Mouse (Mus musculus) stomach, postnatal 0 days (tissue): Measurements from ENCODE around the gene Acd. TPM values are rescaled to one million over a fixed set of nuclear protein-coding genes. Genes with fewer than 3 reads are reported as not detected.
A peak's percentile ranks its signal among the peaks of the same experiment; 100 is the strongest.

Experiments
- ATAC-seq: fragments of 200-750 bp; cut with Nextera tagmentation; 2 replicates; pipeline ENCODE4 v1.8.0; 2017; ENCODE audit not compliant: low FRiP score, low TSS enrichment
- DNase-seq: peaks from one replicate; pipeline ENCODE4 v3.0.0-alpha.2; 2016; ENCODE audit warnings: low spot score
- H3K27ac ChIP-seq: fragments of 300-500 bp; sonication (generic); replicated peaks from 2 replicates; pipeline ENCODE4 v1.5.1; 2014; ENCODE audit warnings: mild to moderate bottlenecking, control low read depth
- H3K27me3 ChIP-seq: fragments of 300-500 bp; sonication (generic); 2 replicates; pipeline ENCODE4 v1.6.1; 2014; ENCODE audit warnings: low read length; ENCODE audit not compliant: control insufficient read depth, insufficient read depth
- H3K36me3 ChIP-seq: fragments of 300-500 bp; sonication (generic); 2 replicates; pipeline ENCODE4 v1.6.1; 2014; ENCODE audit warnings: low read length, mixed read lengths; ENCODE audit not compliant: control insufficient read depth, insufficient read depth
- H3K4me1 ChIP-seq: fragments of 300-500 bp; sonication (generic); replicated peaks from 2 replicates; pipeline ENCODE4 v1.6.1; 2014; ENCODE audit warnings: antibody characterized with exemption; ENCODE audit not compliant: control insufficient read depth, insufficient read depth
- H3K4me2 ChIP-seq: fragments of 300-500 bp; sonication (generic); replicated peaks from 2 replicates; pipeline ENCODE4 v1.6.1; 2014; ENCODE audit warnings: low read depth, mild to moderate bottlenecking, control low read depth, moderate library complexity
- H3K4me3 ChIP-seq: fragments of 300-500 bp; sonication (generic); 2 replicates; pipeline ENCODE4 v1.5.1; 2014; ENCODE audit warnings: low read depth, low read length, control low read depth
- H3K9ac ChIP-seq: fragments of 300-500 bp; sonication (generic); 2 replicates; pipeline ENCODE4 v1.6.1; 2014; ENCODE audit warnings: mild to moderate bottlenecking, low read length, control low read depth, mixed read lengths
- H3K9me3 ChIP-seq: fragments of 300-500 bp; sonication (generic); 2 replicates; pipeline ENCODE4 v1.6.1; 2016; ENCODE audit warnings: low read length; ENCODE audit not compliant: control insufficient read depth
- CTCF ChIP-seq: IDR thresholded peaks from 2 replicates; pipeline ENCODE4 v1.5.1; 2016; ENCODE audit warnings: antibody characterized with exemption, low read depth, mild to moderate bottlenecking, moderate library complexity
- EP300 ChIP-seq: optimal IDR thresholded peaks from 2 replicates; pipeline ENCODE3; 2016; ENCODE audit warnings: antibody characterized with exemption
- WGBS: fragments of 180-500 bp; shearing (Covaris S2); extraction: QIAGEN DNeasy Blood & Tissue Kit; methylation state at CpG from one replicate; pipeline ENCODE4 v1.1.7; 2014; 5-methylcytosine and 5-hydroxymethylcytosine counted together
- polyA plus RNA-seq: library from polyadenylated mRNA; unstranded; fragments of >200 nt; fragmentation: Nextera tagmentation; extraction: Ambion mirVana; gene quantifications from 2 replicates; pipeline ENCODE4 v1.2.1, GENCODE M21; 2015

Acd gene
- 26.7 and 30.7 TPM in 2 replicates for polyA plus RNA-seq

DNA sequence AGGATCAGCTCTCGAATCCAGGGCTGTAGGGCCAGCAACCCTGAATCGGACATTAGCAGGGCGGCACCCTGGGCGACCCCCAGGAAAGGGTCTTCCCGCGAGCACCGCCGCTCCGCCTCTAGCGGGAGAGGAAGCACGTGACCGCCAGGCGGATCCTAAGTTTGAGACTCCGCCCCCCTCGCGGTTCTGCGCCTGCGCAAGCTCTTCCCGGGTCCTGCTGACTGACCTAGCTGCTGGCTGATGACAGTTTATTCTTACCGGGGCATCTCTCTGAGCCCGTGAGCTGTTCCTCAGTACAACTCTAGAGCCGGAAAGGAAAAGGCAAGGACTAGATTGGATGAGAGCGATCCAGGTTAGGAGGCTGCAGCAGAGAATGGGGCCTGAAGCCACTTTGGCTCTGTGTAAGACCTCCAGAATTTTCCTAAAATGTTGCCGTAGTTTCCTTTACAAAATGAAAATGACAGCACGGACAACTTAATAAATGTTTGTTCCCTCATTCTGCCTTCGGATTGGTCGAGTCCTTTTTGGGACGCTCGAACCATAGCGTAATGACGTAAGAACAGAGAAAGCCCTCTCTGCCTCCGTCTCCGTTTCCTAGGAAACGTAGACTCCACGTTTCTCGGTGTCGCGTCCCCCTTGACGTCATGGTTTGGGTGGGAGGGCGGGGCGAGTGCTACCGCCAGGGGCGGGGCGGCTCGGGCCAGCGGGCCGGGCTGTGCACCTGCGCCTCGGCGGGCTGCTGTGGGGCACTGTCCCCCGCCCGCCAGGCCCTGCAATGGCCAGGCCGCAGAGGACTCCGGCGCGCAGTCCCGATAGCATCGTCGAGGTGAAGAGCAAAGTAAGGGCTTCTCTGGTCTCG lies at the start of gene Acd, which contains the start of gene Pard6a:
Gene Acd, minus strand, starts transcription at position 137 of the 859 bp plus-strand sequence.
Gene Pard6a, plus strand, starts transcription at position 183 of the 859 bp plus-strand sequence.
- WGBS: 1% methylated on average over 59 of the region's 60 CpGs
- Histone ChIP-seq H3K4me1 (peaks cover 7% of the 10 kb centered on the region; the same call in 1 of the 2 replicates), H3K27me3 (no peaks in the 10 kb centered on the region), H3K9me3 (no peaks in the 10 kb centered on the region), H3K27ac (peak within 1 kb of the TSS; percentile 89), H3K4me3 (peak within 1 kb of the TSS; percentile 69), H3K36me3 (peaks cover 12% of the 10 kb centered on the region), H3K9ac (peak within 1 kb of the TSS; percentile 66), H3K4me2 (peak within 1 kb of the TSS; percentile 87)
- TF ChIP-seq EP300 (no peak), CTCF (peak; percentile 19; the same call in 1 of the 2 replicates)
- ATAC-seq: peak; percentile 75
- DNase-seq: peak; percentile 96

DNA sequence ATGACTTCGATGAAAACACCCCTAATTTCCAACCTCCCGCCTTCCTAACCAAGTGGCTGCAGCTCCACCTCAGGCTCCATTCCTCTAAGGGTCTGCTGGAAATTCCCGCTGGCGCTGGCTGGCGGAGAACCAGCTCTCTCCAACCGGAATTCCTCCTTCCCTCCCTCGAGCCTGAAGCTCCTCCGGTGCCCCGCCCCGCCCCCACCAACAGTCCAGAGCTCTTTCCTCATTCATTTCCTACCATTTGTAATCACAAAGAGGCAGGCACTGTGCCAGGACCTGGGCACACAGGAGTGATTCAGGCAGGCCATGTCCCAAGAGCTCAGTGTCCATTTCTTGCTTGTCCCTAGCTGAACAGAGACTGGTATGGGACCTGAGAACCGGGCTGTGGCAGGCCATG lies 49.7 kb upstream of the Acd start:
- Histone ChIP-seq H3K4me2 (peak overlapping the region; percentile 40), H3K4me1 (peaks cover 5% of the 10 kb centered on the region), H3K36me3 (no peaks in the 10 kb centered on the region), H3K27ac (peak overlapping the region; percentile 58), H3K9ac (no peak overlapping the region), H3K27me3 (no peaks in the 10 kb centered on the region), H3K4me3 (peak overlapping the region; percentile 13; the same call in 1 of the 2 replicates), H3K9me3 (no peaks in the 10 kb centered on the region)
- DNase-seq (peak; percentile 93), ATAC-seq (peak; percentile 81)
- whole genome bisulfite sequencing: 11% methylated on average over 11 of the region's 11 CpGs
- TF ChIP-seq CTCF (no peak), EP300 (no peak)

DNA sequence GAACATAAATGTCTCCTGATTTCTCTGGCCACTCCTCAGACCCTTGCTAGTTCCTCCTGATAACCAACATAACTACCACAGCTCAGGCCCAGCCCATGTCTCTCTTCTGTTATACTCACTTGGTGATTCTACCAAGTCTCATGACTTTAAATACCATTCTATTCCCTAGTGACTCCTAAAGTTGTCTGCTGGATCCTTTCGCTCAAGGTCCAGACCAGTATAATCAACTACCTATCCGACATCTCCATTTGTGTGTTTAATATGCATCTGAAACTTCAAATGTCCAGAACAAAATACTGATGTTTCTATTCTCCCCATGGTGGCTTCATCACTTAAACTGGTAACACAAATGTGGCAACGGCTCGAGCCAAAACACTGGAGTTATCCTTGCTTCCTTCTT lies 42.4 kb upstream of the Acd start:
- Histone ChIP-seq H3K4me1 (no peaks in the 10 kb centered on the region), H3K9me3 (no peaks in the 10 kb centered on the region), H3K4me3 (no peak overlapping the region), H3K27me3 (no peaks in the 10 kb centered on the region), H3K4me2 (no peak overlapping the region), H3K27ac (no peak overlapping the region), H3K9ac (no peak overlapping the region), H3K36me3 (no peaks in the 10 kb centered on the region)
- WGBS: 84% methylated on average over 4 of the region's 4 CpGs
- DNase-seq: no peak
- no peak for ATAC-seq
- TF ChIP-seq CTCF (no peak), EP300 (no peak)

DNA sequence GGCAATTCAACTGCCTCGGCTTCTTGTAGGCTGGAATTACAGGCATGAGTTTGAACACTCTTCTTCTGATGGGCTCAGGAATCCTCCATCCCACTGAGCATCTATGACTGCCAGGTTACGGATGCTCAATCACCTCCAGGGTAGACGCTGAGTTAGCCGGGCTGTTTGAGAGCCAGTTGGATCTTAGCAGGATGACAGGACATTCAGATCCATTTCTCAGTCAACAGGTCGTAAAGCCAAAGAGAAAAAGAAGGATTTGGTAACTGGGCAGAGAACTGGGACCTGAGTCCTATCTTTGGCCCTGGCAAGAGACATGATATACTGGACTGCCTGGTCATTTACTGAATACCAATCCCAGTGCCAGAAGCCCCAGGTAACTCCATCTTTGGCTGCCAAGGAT lies 38.3 kb upstream of the Acd start:
- no peaks in the 10 kb centered on the region for H3K4me1 ChIP-seq
- no peak for ATAC-seq
- no peaks in the 10 kb centered on the region for H3K9me3 ChIP-seq
- no peak overlapping the region for H3K9ac ChIP-seq
- no peak for TF ChIP-seq CTCF
- TF ChIP-seq EP300: no peak
- H3K27me3 ChIP-seq: no peaks in the 10 kb centered on the region
- H3K27ac ChIP-seq: no peak overlapping the region
- no peak overlapping the region for H3K4me3 ChIP-seq
- no peak overlapping the region for H3K4me2 ChIP-seq
- WGBS: 86% methylated on average over 5 of the region's 5 CpGs
- no peaks in the 10 kb centered on the region for H3K36me3 ChIP-seq
- DNase-seq: no peak

DNA sequence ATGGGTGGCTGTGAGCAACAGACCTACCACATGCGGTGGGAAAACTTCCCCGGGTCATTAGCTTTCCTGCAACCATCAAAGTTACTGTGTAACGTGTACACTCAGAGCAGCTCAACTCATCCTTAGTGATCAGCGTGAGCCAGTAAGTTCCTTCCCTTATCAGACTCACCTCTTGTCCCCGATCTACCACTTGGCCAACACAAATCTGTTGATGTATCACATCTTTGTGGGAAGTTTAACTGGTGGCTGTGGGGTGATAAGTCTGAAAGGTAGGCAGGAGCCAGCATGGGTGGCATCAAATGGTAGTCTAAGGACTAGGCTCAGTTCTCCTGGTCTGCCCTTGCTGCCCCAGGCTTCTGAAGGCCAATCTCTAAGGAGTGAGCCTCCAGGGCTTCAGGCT lies 31.3 kb upstream of the Acd start:
- Histone ChIP-seq H3K4me3 (no peak overlapping the region), H3K4me2 (no peak overlapping the region), H3K27ac (no peak overlapping the region), H3K36me3 (no peaks in the 10 kb centered on the region), H3K9me3 (no peaks in the 10 kb centered on the region), H3K9ac (no peak overlapping the region), H3K27me3 (no peaks in the 10 kb centered on the region), H3K4me1 (no peaks in the 10 kb centered on the region)
- 95% methylated on average over 5 of the region's 5 CpGs for WGBS
- TF ChIP-seq EP300 (no peak), CTCF (no peak)
- DNase-seq (no peak), ATAC-seq (no peak)
